Mouse (Mus musculus) monocyte, adult 2 months (primary cell): ENCODE data around the gene Tmem222.

Source experiments
- DNase-seq, 2 experiments: peaks; one replicate each; pipeline ENCODE4 v3.0.0; 2022; ENCODE audit warnings: low spot score in 2 of 2, low read depth in 1 of 2

The Tmem222 gene

GRCm38 (mm10) chr4:133220656-133221055 is 56.9 kb downstream of the Tmem222 start:
- no peak for DNase-seq

- no peak for DNase-seq
Observed at GRCm38 (mm10) chr4:133218745-133219144, 58.8 kb downstream of the Tmem222 start.

GRCm38 (mm10) chr4:133217641-133218040 is 60.0 kb downstream of the Tmem222 start:
- peak in 1 of 2 experiments; percentile 36 for DNase-seq
